Mouse (Mus musculus) limb, embryonic 12.5 days (tissue): ENCODE data around the gene Alkbh2. TPM values are rescaled to one million over a fixed set of nuclear protein-coding genes. Genes with fewer than 3 reads are reported as not detected.

Experiments
- ATAC-seq: fragments of 200-750 bp; cut with Nextera tagmentation; 2 replicates; pipeline ENCODE4 v1.8.0; 2017; ENCODE audit warnings: low read depth, moderate TSS enrichment; ENCODE audit not compliant: insufficient number of reproducible peaks, insufficient read depth, low FRiP score, low TSS enrichment
- H3K27ac ChIP-seq: fragments of 300-500 bp; sonication (generic); 2 replicates; pipeline ENCODE4 v1.5.1; 2016; ENCODE audit warnings: mild to moderate bottlenecking, moderate library complexity
- H3K27me3 ChIP-seq: fragments of 300-500 bp; sonication (generic); 2 replicates; pipeline ENCODE4 v1.6.1; 2016; ENCODE audit warnings: mild to moderate bottlenecking, moderate library complexity
- H3K36me3 ChIP-seq: fragments of 300-500 bp; sonication (generic); 2 replicates; pipeline ENCODE4 v1.6.1; 2016; ENCODE audit warnings: mild to moderate bottlenecking, moderate library complexity
- H3K4me1 ChIP-seq: fragments of 300-500 bp; sonication (generic); replicated peaks from 2 replicates; pipeline ENCODE4 v1.6.1; 2016
- H3K4me2 ChIP-seq: fragments of 300-500 bp; sonication (generic); 2 replicates; pipeline ENCODE4 v1.6.1; 2016; ENCODE audit warnings: mild to moderate bottlenecking, moderate library complexity
- H3K4me3 ChIP-seq: fragments of 300-500 bp; sonication (generic); replicated peaks from 2 replicates; pipeline ENCODE4 v1.5.1; 2016; ENCODE audit warnings: mild to moderate bottlenecking
- H3K9ac ChIP-seq: fragments of 300-500 bp; sonication (generic); replicated peaks from 2 replicates; pipeline ENCODE4 v1.6.1; 2016; ENCODE audit warnings: mild to moderate bottlenecking, moderate library complexity
- H3K9me3 ChIP-seq: fragments of 300-500 bp; sonication (generic); 2 replicates; pipeline ENCODE4 v1.6.1; 2016; ENCODE audit warnings: mild to moderate bottlenecking, moderate library complexity
- WGBS: fragments of 180-500 bp; shearing (Covaris S2); methylation state at CpG from one replicate; pipeline ENCODE4 v1.1.7; 2016; 5-methylcytosine and 5-hydroxymethylcytosine counted together
- polyA plus RNA-seq: library from polyadenylated mRNA; unstranded; fragments of >200 nt; fragmentation: Nextera tagmentation; extraction: Ambion mirVana; gene quantifications from 2 replicates; pipeline ENCODE4 v1.2.1, GENCODE M21; 2016

Alkbh2 gene
- polyA plus RNA-seq, 1 experiment from 2014 or later, result 16.1 TPM

- H3K9me3 ChIP-seq, result no peaks in the 10 kb centered on the region
- H3K4me1 ChIP-seq, result peaks cover 12% of the 10 kb centered on the region
- 84% methylated on average over 7 of the region's 7 CpGs for whole genome bisulfite sequencing
- ATAC-seq, result no peak
- H3K4me3 ChIP-seq, result peak overlapping the region; percentile 66
- H3K36me3 ChIP-seq, result peaks cover 44% of the 10 kb centered on the region
- H3K27ac ChIP-seq, result no peak overlapping the region
- H3K9ac ChIP-seq, result no peak overlapping the region
- peak overlapping the region; percentile 94 for H3K4me2 ChIP-seq
- H3K27me3 ChIP-seq, result no peaks in the 10 kb centered on the region
These were observed 1.3 kb downstream of the Alkbh2 start for GRCm38 (mm10) chr5:114126499-114127244.

- no peaks in the 10 kb centered on the region for H3K9me3 ChIP-seq
- WGBS, result 92% methylated on average over 3 of the region's 3 CpGs
- ATAC-seq, result no peak
- H3K9ac ChIP-seq, result no peak overlapping the region
- peaks cover 11% of the 10 kb centered on the region; the same call in 1 of the 2 replicates for H3K4me1 ChIP-seq
- H3K27ac ChIP-seq, result no peak overlapping the region
- no peak overlapping the region for H3K4me3 ChIP-seq
- no peaks in the 10 kb centered on the region for H3K27me3 ChIP-seq
- peaks cover 51% of the 10 kb centered on the region for H3K36me3 ChIP-seq
- no peak overlapping the region for H3K4me2 ChIP-seq
These were observed 2.0 kb downstream of the Alkbh2 start for GRCm38 (mm10) chr5:114126008-114126407.

GRCm38 (mm10) chr5:114119806-114120205 is 8.2 kb downstream of the Alkbh2 start:
- no peaks in the 10 kb centered on the region for H3K9me3 ChIP-seq
- 79% methylated on average over 4 of the region's 4 CpGs for WGBS
- no peak overlapping the region for H3K4me2 ChIP-seq
- H3K36me3 ChIP-seq, result peaks cover 96% of the 10 kb centered on the region
- no peaks in the 10 kb centered on the region for H3K4me1 ChIP-seq
- H3K4me3 ChIP-seq, result no peak overlapping the region
- no peak overlapping the region for H3K9ac ChIP-seq
- no peak for ATAC-seq
- peak overlapping the region; percentile 23; the same call in 1 of the 2 replicates for H3K27ac ChIP-seq
- no peaks in the 10 kb centered on the region for H3K27me3 ChIP-seq

GRCm38 (mm10) chr5:114116586-114116985 is 11.4 kb downstream of the Alkbh2 start:
- Histone ChIP-seq H3K27me3 (no peaks in the 10 kb centered on the region), H3K4me2 (no peak overlapping the region), H3K9me3 (no peaks in the 10 kb centered on the region), H3K9ac (no peak overlapping the region), H3K27ac (no peak overlapping the region), H3K4me1 (no peaks in the 10 kb centered on the region), H3K4me3 (no peak overlapping the region), H3K36me3 (peaks cover 96% of the 10 kb centered on the region)
- no peak for ATAC-seq
- 86% methylated on average over 7 of the region's 7 CpGs for WGBS

GRCm38 (mm10) chr5:114115030-114115429 is 13.0 kb downstream of the Alkbh2 start:
- H3K36me3 ChIP-seq, result peaks cover 96% of the 10 kb centered on the region
- no peak overlapping the region for H3K4me3 ChIP-seq
- 89% methylated on average over 5 of the region's 5 CpGs for WGBS
- H3K4me1 ChIP-seq, result no peaks in the 10 kb centered on the region
- no peaks in the 10 kb centered on the region for H3K9me3 ChIP-seq
- ATAC-seq, result no peak
- H3K4me2 ChIP-seq, result no peak overlapping the region
- H3K27me3 ChIP-seq, result no peaks in the 10 kb centered on the region
- no peak overlapping the region for H3K9ac ChIP-seq
- no peak overlapping the region for H3K27ac ChIP-seq

GRCm38 (mm10) chr5:114113334-114113733 is 14.7 kb downstream of the Alkbh2 start:
- Histone ChIP-seq H3K4me1 (no peaks in the 10 kb centered on the region), H3K27ac (no peak overlapping the region), H3K9me3 (no peaks in the 10 kb centered on the region), H3K4me3 (no peak overlapping the region), H3K36me3 (peaks cover 98% of the 10 kb centered on the region), H3K9ac (no peak overlapping the region), H3K4me2 (no peak overlapping the region), H3K27me3 (no peaks in the 10 kb centered on the region)
- WGBS, result 80% methylated on average over 6 of the region's 6 CpGs
- no peak for ATAC-seq

- Histone ChIP-seq H3K27me3 (no peaks in the 10 kb centered on the region), H3K9ac (no peak overlapping the region), H3K4me1 (no peaks in the 10 kb centered on the region), H3K36me3 (peaks cover 94% of the 10 kb centered on the region), H3K27ac (no peak overlapping the region), H3K9me3 (no peaks in the 10 kb centered on the region), H3K4me3 (no peak overlapping the region), H3K4me2 (no peak overlapping the region)
- no peak for ATAC-seq
- 79% methylated on average over 16 of the region's 16 CpGs for WGBS
These were observed 21.6 kb downstream of the Alkbh2 start for GRCm38 (mm10) chr5:114106391-114106935.

GRCm38 (mm10) chr5:114102807-114103206 is 25.2 kb downstream of the Alkbh2 start:
- H3K4me1 ChIP-seq, result peaks cover 13% of the 10 kb centered on the region
- peaks cover 58% of the 10 kb centered on the region for H3K36me3 ChIP-seq
- H3K9me3 ChIP-seq, result no peaks in the 10 kb centered on the region
- H3K4me3 ChIP-seq, result no peak overlapping the region
- H3K9ac ChIP-seq, result no peak overlapping the region
- H3K4me2 ChIP-seq, result no peak overlapping the region
- 91% methylated on average over 1 of the region's 1 CpGs for WGBS
- ATAC-seq, result no peak
- H3K27me3 ChIP-seq, result no peaks in the 10 kb centered on the region
- H3K27ac ChIP-seq, result no peak overlapping the region

GRCm38 (mm10) chr5:114101873-114102272 is 26.1 kb downstream of the Alkbh2 start:
- H3K4me1 ChIP-seq, result peaks cover 13% of the 10 kb centered on the region
- H3K27ac ChIP-seq, result no peak overlapping the region
- ATAC-seq, result no peak
- no peak overlapping the region for H3K9ac ChIP-seq
- H3K9me3 ChIP-seq, result no peaks in the 10 kb centered on the region
- no peak overlapping the region for H3K4me2 ChIP-seq
- H3K27me3 ChIP-seq, result no peaks in the 10 kb centered on the region
- 86% methylated on average over 4 of the region's 4 CpGs for WGBS
- H3K36me3 ChIP-seq, result peaks cover 48% of the 10 kb centered on the region
- H3K4me3 ChIP-seq, result no peak overlapping the region

- peak overlapping the region; percentile 66 for H3K27ac ChIP-seq
- H3K4me1 ChIP-seq, result peaks cover 13% of the 10 kb centered on the region
- peak overlapping the region; percentile 95 for H3K9ac ChIP-seq
- no peaks in the 10 kb centered on the region for H3K9me3 ChIP-seq
- H3K4me2 ChIP-seq, result peak overlapping the region; percentile 99
- 2% methylated on average over 48 of the region's 64 CpGs for WGBS
- no peaks in the 10 kb centered on the region for H3K27me3 ChIP-seq
- peak; percentile 52 for ATAC-seq
- peaks cover 35% of the 10 kb centered on the region for H3K36me3 ChIP-seq
- peak overlapping the region; percentile 98 for H3K4me3 ChIP-seq
These were observed 27.5 kb downstream of the Alkbh2 start for GRCm38 (mm10) chr5:114100390-114101099.

- no peaks in the 10 kb centered on the region for H3K27me3 ChIP-seq
- peaks cover 28% of the 10 kb centered on the region for H3K36me3 ChIP-seq
- H3K9ac ChIP-seq, result peak overlapping the region; percentile 95
- peak; percentile 84 for ATAC-seq
- WGBS, result 8% methylated on average over 37 of the region's 37 CpGs
- H3K4me1 ChIP-seq, result peaks cover 13% of the 10 kb centered on the region
- peak overlapping the region; percentile 99 for H3K4me2 ChIP-seq
- peak overlapping the region; percentile 66 for H3K27ac ChIP-seq
- no peaks in the 10 kb centered on the region for H3K9me3 ChIP-seq
- H3K4me3 ChIP-seq, result peak overlapping the region; percentile 98
These were observed 28.2 kb downstream of the Alkbh2 start for GRCm38 (mm10) chr5:114099709-114100389.
